Mouse (Mus musculus) bone marrow macrophage, adult 2 months (primary cell): ENCODE data around the gene Timm10b.

Source experiments
- CTCF ChIP-seq: IDR thresholded peaks from 2 replicates; pipeline ENCODE4 v1.5.1; 2012; ENCODE audit warnings: low read depth, mild to moderate bottlenecking, low read length, moderate library complexity
- POLR2A ChIP-seq: IDR thresholded peaks from 2 replicates; pipeline ENCODE4 v1.6.1; 2012; ENCODE audit warnings: mild to moderate bottlenecking, low read depth, low read length, borderline replicate concordance

GRCm38 (mm10) chr7:105690875-105691274 lies 51.0 kb downstream of the Timm10b start:
- no peak for TF ChIP-seq POLR2A
- TF ChIP-seq CTCF, result no peak
